Mouse (Mus musculus) liver, embryonic 12.5 days (tissue): ENCODE results near the gene Paqr3. TPM values are rescaled to one million over a fixed set of nuclear protein-coding genes. Genes with fewer than 3 reads are reported as not detected.

ENCODE experiments used
- ATAC-seq: fragments of 200-750 bp; cut with Nextera tagmentation; 2 replicates; pipeline ENCODE4 v1.8.0; 2017; ENCODE audit warnings: moderate number of reproducible peaks, mild to moderate bottlenecking, moderate library complexity
- H3K27ac ChIP-seq: fragments of 300-500 bp; sonication (generic); 2 replicates; pipeline ENCODE4 v1.5.1; 2016; ENCODE audit warnings: mild to moderate bottlenecking
- H3K27me3 ChIP-seq: fragments of 300-500 bp; sonication (generic); replicated peaks from 2 replicates; pipeline ENCODE4 v1.6.1; 2016; ENCODE audit warnings: mild to moderate bottlenecking, moderate library complexity
- H3K36me3 ChIP-seq: fragments of 300-500 bp; sonication (generic); 2 replicates; pipeline ENCODE4 v1.6.1; 2016; ENCODE audit warnings: mild to moderate bottlenecking, moderate library complexity
- H3K4me1 ChIP-seq: fragments of 300-500 bp; sonication (generic); 2 replicates; pipeline ENCODE4 v1.6.1; 2016
- H3K4me2 ChIP-seq: fragments of 300-500 bp; sonication (generic); 2 replicates; pipeline ENCODE4 v1.6.1; 2016; ENCODE audit warnings: mild to moderate bottlenecking, moderate library complexity
- H3K4me3 ChIP-seq: fragments of 300-500 bp; sonication (generic); 2 replicates; pipeline ENCODE4 v1.5.1; 2016; ENCODE audit warnings: mild to moderate bottlenecking, moderate library complexity
- H3K9ac ChIP-seq: fragments of 300-500 bp; sonication (generic); 2 replicates; pipeline ENCODE4 v1.6.1; 2016; ENCODE audit warnings: mild to moderate bottlenecking, moderate library complexity
- H3K9me3 ChIP-seq: fragments of 300-500 bp; sonication (generic); replicated peaks from 2 replicates; pipeline ENCODE4 v1.6.1; 2016; ENCODE audit warnings: mild to moderate bottlenecking, moderate library complexity
- WGBS: fragments of 180-500 bp; shearing (Covaris S2); methylation state at CpG from one replicate; pipeline ENCODE4 v1.1.7; 2016; ENCODE audit not compliant: insufficient replicate concordance; 5-methylcytosine and 5-hydroxymethylcytosine counted together
- polyA plus RNA-seq: library from polyadenylated mRNA; unstranded; fragments of >200 nt; fragmentation: Nextera tagmentation; extraction: Ambion mirVana; gene quantifications from 2 replicates; pipeline ENCODE4 v1.2.1, GENCODE M21; 2016

Paqr3 gene
- polyA plus RNA-seq, 1 experiment from 2014 or later = 1.3 TPM

DNA sequence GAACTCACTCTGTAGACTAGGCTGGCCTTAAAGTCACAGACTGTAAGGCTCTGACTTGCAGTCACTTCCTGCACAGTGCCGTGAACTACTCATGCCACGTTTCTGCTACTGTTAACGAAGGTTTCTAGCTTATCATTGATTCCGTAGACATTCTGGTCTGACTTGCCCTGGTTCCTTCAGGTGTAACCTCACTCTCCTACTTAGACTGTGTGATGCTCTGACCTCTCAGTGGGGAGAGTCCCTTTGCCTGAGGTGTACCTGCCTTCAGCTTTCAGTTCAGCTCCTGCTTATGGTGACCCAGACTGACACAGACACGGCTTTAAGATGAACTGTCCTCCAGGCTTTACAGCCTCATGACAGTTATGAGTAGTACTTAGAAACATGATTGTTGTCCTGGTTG is 57.2 kb downstream of the Paqr3 start:
- H3K4me3 ChIP-seq = no peak overlapping the region
- H3K27me3 ChIP-seq = no peaks in the 10 kb centered on the region
- WGBS = 75% methylated on average over 5 of the region's 5 CpGs
- H3K9ac ChIP-seq = no peak overlapping the region
- H3K36me3 ChIP-seq = peaks cover 99% of the 10 kb centered on the region
- no peak overlapping the region for H3K4me2 ChIP-seq
- peaks cover 8% of the 10 kb centered on the region for H3K4me1 ChIP-seq
- ATAC-seq = no peak
- peak overlapping the region; percentile 54 for H3K27ac ChIP-seq
- H3K9me3 ChIP-seq = no peaks in the 10 kb centered on the region

GRCm38 (mm10) chr5:97048905-97049304 is 62.5 kb downstream of the Paqr3 start:
- Histone ChIP-seq H3K27ac (no peak overlapping the region), H3K4me1 (peaks cover 18% of the 10 kb centered on the region), H3K9ac (no peak overlapping the region), H3K36me3 (peaks cover 97% of the 10 kb centered on the region), H3K27me3 (no peaks in the 10 kb centered on the region), H3K4me3 (no peak overlapping the region), H3K4me2 (no peak overlapping the region), H3K9me3 (no peaks in the 10 kb centered on the region)
- 83% methylated on average over 5 of the region's 5 CpGs for WGBS
- no peak; the same call in 1 of the 2 replicates for ATAC-seq

GRCm38 (mm10) chr5:97046680-97047079 is 64.7 kb downstream of the Paqr3 start:
- peaks cover 18% of the 10 kb centered on the region for H3K4me1 ChIP-seq
- H3K27me3 ChIP-seq = no peaks in the 10 kb centered on the region
- no peaks in the 10 kb centered on the region for H3K9me3 ChIP-seq
- no peak overlapping the region for H3K27ac ChIP-seq
- no peak overlapping the region for H3K4me2 ChIP-seq
- no peak overlapping the region for H3K4me3 ChIP-seq
- 90% methylated on average over 10 of the region's 10 CpGs for WGBS
- no peak for ATAC-seq
- no peak overlapping the region for H3K9ac ChIP-seq
- peaks cover 95% of the 10 kb centered on the region for H3K36me3 ChIP-seq

GRCm38 (mm10) chr5:97045260-97045659 is 66.1 kb downstream of the Paqr3 start:
- H3K4me1 ChIP-seq = peaks cover 18% of the 10 kb centered on the region
- no peak overlapping the region for H3K4me2 ChIP-seq
- H3K36me3 ChIP-seq = peaks cover 91% of the 10 kb centered on the region
- H3K9ac ChIP-seq = no peak overlapping the region
- no peak overlapping the region for H3K4me3 ChIP-seq
- H3K27me3 ChIP-seq = no peaks in the 10 kb centered on the region
- H3K27ac ChIP-seq = no peak overlapping the region
- H3K9me3 ChIP-seq = no peaks in the 10 kb centered on the region
- 87% methylated on average over 7 of the region's 7 CpGs for WGBS
- ATAC-seq = no peak

Other genes starting within 250 kb of the Paqr3 start
- gene Bmp2k, start 113.9 kb downstream of the Paqr3 start, polyA plus RNA-seq = 57.2 and 59.8 TPM in 2 replicates